23 mouse cellular contexts compared by ENCODE assay signal in genomic region chr9:62758288-62758687, GRCm38 (mm10). TPM values are rescaled to one million over a fixed set of nuclear protein-coding genes. Genes with fewer than 3 reads are reported as not detected.
DNase-seq lines count a peak whose midpoint lies in the region; ATAC-seq and TF ChIP-seq lines count a peak whose summit lies in the region.
"Had no signal": no experiment of that assay in that cellular context is flagged by ENCODE, and none has a peak within 500 bp of the region (broad histone marks: within the 10 kb centered on the region; RNA-seq: fewer than 3 reads in every experiment).

No protein-coding gene starts in this region.

- peak overlapping the region; percentile 73 for H3K27ac ChIP-seq in layer of hippocampus, adult 2 months
- no peak overlapping the region for H3K27ac ChIP-seq in kidney, embryonic 16.5 days (ENCODE audit: low read length)
- H3K27ac ChIP-seq: embryonic facial prominence, embryonic 10.5 days; forebrain, embryonic 12.5 days; heart, embryonic 10.5 days; hindbrain, embryonic 12.5 days; midbrain, embryonic 15.5 days had no signal

- H3K9ac ChIP-seq in kidney, embryonic 16.5 days (replicated peaks; ENCODE audit: low read length), result no peak overlapping the region
- H3K9ac ChIP-seq: forebrain, embryonic 12.5 days; hindbrain, embryonic 12.5 days; midbrain, embryonic 15.5 days had no signal

- H3K4me3 ChIP-seq in layer of hippocampus, adult 2 months, result no peak overlapping the region
- H3K4me3 ChIP-seq in kidney, embryonic 16.5 days (ENCODE audit: low read length), result no peak overlapping the region
- H3K4me3 ChIP-seq: embryonic facial prominence, embryonic 10.5 days; forebrain, embryonic 12.5 days; heart, embryonic 10.5 days; hindbrain, embryonic 12.5 days; megakaryocyte, embryonic 14.5 days; midbrain, embryonic 15.5 days had no signal

- no peak overlapping the region for H3K4me2 ChIP-seq in kidney, embryonic 16.5 days (replicated peaks; ENCODE audit: low read depth, low read length)
- H3K4me2 ChIP-seq: forebrain, embryonic 12.5 days; hindbrain, embryonic 12.5 days; liver, embryonic 11.5 days; midbrain, embryonic 15.5 days had no signal

- 58% methylated on average over 4 of the region's 4 CpGs for whole genome bisulfite sequencing in kidney, embryonic 16.5 days

- 0 out of 2 replicates have a peak, but pooled peaks have one; percentile 12 for TF ChIP-seq CTCF in layer of hippocampus, adult 2 months (conservative IDR thresholded peaks at IDR 0.05)

- no peaks in the 10 kb centered on the region for H3K4me1 ChIP-seq in kidney, embryonic 16.5 days (ENCODE audit: insufficient read depth, low read length)
- H3K4me1 ChIP-seq: hindbrain, embryonic 12.5 days; megakaryocyte, embryonic 14.5 days; midbrain, embryonic 15.5 days had no signal

- ATAC-seq in kidney, embryonic 16.5 days (ENCODE audit: low FRiP score, low TSS enrichment), result no peak
- ATAC-seq: midbrain, embryonic 15.5 days had no signal

- peak in 1 of 2 experiments; percentile 82 for DNase-seq in layer of hippocampus, adult 2 months (ENCODE audit: low spot score in 2 of 2)
- DNase-seq in layer of hippocampus, postnatal 25 days (ENCODE audit: extremely low spot score in 1 of 2, low spot score in 1 of 2), result no peak
- peak; percentile 88 to 90 for DNase-seq in frontal cortex, adult 2 months (ENCODE audit: extremely low spot score in 1 of 2, low spot score in 1 of 2)
- DNase-seq in left cerebral cortex, adult 9 months (ENCODE audit: low spot score in 2 of 2), result peak; percentile 82 to 86
- DNase-seq in telencephalon, adult 2 months (ENCODE audit: low read depth, low spot score), result peak; percentile 95
- DNase-seq in thymus, postnatal 10 days (ENCODE audit: low spot score in 2 of 2), result no peak
- DNase-seq: adrenal gland, postnatal 36 days; cerebellum, adult 9-10 months; kidney, adult 18-20 months; kidney, postnatal 14 days; lung, adult 18-20 months; lung, postnatal 14 days; spleen, adult 18-20 months; thymus, postnatal 4 days had no signal

- H3K27me3 ChIP-seq in kidney, embryonic 16.5 days (ENCODE audit: insufficient read depth, low read length), result no peaks in the 10 kb centered on the region
- H3K27me3 ChIP-seq: CH12.LX; forebrain, embryonic 12.5 days; hindbrain, embryonic 12.5 days; midbrain, embryonic 15.5 days had no signal

- no peaks in the 10 kb centered on the region for H3K9me3 ChIP-seq in kidney, embryonic 16.5 days (ENCODE audit: low read length)
- H3K9me3 ChIP-seq: embryonic facial prominence, embryonic 10.5 days; forebrain, embryonic 12.5 days; heart, embryonic 10.5 days; hindbrain, embryonic 12.5 days; megakaryocyte, embryonic 14.5 days; midbrain, embryonic 15.5 days had no signal

- H3K36me3 ChIP-seq in kidney, embryonic 16.5 days (ENCODE audit: insufficient read depth, low read length), result no peaks in the 10 kb centered on the region
- H3K36me3 ChIP-seq: embryonic facial prominence, embryonic 10.5 days; forebrain, embryonic 12.5 days; heart, embryonic 10.5 days; hindbrain, embryonic 12.5 days; midbrain, embryonic 15.5 days had no signal

RNA-seq across cellular contexts. Expression of gene Fem1b, which starts 53.4 kb away (rescaled TPM):
- total RNA-seq in layer of hippocampus, adult 2 months (2021), result 10 to 100 TPM; 91.9 to 95.0 TPM
- 100 to 1,000 TPM in 1 of 2 experiments, 10 to 100 TPM in 1; 97.6 to 105 TPM for total RNA-seq in layer of hippocampus, postnatal 25 days (2021)
- polyA plus RNA-seq in frontal cortex, adult 2 months (2012; rRNA removed), result 42.9 and 44.5 TPM in 2 replicates
- polyA plus RNA-seq in kidney, embryonic 16.5 days (2015; fragmentation: Nextera tagmentation; extraction: Ambion mirVana), result 23.1 and 23.5 TPM in 2 replicates

Comparison
In these comparisons a context has a peak if more than half of its experiments do, and no peak if none do; other contexts are left out.
1. DNase-seq: peak in frontal cortex, adult 2 months (2 of 2), left cerebral cortex, adult 9 months (2 of 2) and telencephalon, adult 2 months (single experiment); none in layer of hippocampus, postnatal 25 days (0 of 2) and thymus, postnatal 10 days (0 of 2).